Mouse (Mus musculus) urinary bladder, adult 18-20 months (tissue): Measurements from ENCODE around the gene Cacna1c.
"Not testable (repeated sequence)": the region's sequence is repeated elsewhere in the genome, so short reads cannot be mapped to it uniquely, and the experiment has no call there.

Experiments
- DNase-seq, 2 experiments: peaks; one replicate each; pipeline ENCODE4 v3.0.0; 2022; ENCODE audit warnings: low spot score in 2 of 2, mixed read lengths in 2 of 2

The Cacna1c gene

DNA sequence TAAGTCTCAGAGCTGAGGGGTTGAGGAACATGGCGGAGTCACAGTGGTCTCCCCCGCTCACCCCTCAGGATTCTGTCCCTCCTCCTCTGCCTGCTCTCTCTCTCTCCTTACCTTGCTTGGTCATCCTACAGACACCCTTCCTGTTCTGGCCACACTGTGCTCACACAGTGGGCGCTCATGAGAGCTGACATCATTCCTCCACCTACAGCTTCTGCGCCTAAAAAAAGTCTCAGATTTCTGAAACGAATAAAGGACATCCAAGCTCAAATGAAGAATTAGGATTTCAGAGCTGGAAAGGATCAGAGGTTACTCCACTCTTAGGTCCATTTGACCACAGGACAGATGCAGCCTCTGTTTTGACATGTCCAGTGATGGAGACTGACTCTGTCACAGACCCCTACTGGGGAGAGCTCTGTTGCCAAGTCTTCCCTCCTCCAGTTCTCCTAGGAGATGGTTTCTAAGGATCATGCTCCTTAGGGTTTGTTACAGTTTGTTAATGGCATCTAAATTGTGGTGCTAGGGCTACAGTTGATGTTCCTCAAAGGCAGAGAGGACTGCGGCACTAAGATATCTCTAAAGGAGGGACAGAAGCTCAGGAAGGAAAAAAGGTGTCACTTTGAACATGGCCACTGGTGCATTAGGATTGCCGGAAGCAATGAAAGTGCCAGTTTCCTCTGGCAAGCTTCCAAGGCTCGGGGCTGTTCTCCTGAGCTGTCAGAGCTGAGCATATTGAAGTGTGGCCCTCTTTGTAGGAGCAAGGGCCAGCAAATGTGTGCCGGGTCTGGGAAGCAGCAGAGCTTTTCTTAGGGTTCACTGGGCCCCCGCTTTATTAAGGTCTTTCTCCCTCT, 601.2 kb downstream of the Cacna1c start:
- no peak for DNase-seq

DNA sequence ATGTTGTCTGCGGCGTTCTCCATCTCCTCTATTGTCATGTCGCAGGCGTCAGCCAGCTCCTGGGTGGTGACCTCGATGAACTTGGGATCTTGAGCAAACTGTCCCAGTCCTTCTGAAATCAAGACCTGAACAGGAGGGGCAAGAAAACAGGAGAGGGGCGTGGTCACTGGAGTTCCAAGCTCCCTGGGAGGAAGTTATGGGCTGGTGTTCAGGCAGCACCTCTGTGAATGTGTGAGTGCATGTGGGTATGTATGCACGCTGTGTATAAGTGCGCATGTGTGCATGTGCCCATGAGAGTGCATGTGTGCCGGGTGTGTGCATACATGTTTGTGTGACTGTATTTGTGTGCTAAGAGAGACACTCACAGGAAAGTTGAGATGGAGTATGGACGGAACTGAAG, 602.1 kb downstream of the Cacna1c start:
- no peak for DNase-seq

GRCm38 (mm10) chr6:118593377-118594061, 602.7 kb downstream of the Cacna1c start:
- peak; percentile 18 to 52 for DNase-seq

DNA sequence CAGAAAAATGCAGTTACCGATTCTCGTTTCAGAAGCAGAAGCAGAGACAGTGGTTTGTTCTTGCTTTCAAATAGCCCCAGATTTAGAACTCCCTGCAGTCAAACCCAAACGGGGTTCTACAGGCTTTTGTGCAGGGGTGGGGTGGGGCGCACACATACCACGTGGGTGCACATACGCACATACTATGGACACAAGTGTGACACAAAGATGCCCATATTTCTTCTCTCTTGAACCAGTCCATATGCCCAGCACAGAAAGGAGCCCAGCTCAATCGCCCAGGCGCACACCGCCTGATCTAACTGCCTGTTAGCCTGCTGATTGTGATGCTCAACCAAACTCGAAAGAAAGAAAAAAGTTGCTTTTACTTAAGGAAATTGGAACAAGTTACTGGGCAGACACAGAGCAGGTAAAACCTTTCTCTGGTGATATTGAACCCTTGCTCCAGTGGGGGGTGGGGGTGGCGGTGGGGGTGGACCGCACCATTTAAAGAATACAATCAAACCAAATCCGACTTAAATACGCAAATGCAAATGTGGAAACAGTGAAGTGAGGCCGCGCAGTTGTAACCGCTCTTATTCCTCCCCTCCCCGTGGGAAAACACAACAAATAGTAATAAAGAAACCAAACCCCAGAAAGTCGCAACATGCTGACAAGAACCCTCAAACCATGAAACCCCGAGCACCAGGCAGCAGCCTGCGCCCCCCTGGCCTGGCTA, 603.4 kb downstream of the Cacna1c start:
- DNase-seq, result peak in 1 of 2 experiments; percentile 10

DNA sequence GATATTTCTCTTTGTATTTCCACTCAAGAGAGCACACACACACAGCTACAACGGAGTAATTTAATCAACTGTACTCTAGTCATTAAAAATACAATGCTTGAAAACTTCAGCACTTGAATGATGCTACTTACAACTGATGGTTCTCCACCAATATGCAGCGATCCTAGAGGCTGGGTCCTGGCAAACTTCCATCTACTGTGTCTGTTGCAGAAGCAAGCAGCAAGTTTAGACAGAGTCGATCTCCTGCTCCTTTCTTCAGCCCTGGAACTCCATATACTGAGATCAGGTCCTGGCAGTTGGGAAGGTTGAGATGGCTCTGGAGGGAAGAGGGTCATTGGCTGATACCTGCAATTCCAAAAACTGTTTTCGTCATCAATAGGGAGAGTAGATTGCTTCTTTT, 617.5 kb downstream of the Cacna1c start:
- not testable (repeated sequence) for DNase-seq

DNA sequence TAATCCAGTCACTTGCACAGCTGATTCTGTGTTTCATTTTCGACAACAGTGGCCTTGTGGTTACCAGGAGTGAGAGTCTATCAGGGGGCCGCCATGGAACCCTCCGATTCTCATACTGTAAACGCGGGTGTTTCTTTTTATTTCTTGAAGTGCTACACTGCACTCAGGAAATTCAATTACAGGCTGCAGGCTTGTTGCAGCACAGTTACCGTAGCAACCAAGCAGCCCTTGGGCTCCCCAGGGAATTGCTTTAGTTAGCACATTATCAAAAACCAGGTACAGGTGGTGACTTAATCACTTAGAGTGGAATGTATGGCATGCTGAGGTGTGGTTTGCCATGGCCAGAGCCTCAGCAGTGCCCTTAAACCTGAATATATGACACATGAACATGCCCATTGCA, 621.9 kb downstream of the Cacna1c start:
- DNase-seq, result no peak

GRCm38 (mm10) chr6:118567816-118568215, 628.4 kb downstream of the Cacna1c start:
- DNase-seq, result no peak

DNA sequence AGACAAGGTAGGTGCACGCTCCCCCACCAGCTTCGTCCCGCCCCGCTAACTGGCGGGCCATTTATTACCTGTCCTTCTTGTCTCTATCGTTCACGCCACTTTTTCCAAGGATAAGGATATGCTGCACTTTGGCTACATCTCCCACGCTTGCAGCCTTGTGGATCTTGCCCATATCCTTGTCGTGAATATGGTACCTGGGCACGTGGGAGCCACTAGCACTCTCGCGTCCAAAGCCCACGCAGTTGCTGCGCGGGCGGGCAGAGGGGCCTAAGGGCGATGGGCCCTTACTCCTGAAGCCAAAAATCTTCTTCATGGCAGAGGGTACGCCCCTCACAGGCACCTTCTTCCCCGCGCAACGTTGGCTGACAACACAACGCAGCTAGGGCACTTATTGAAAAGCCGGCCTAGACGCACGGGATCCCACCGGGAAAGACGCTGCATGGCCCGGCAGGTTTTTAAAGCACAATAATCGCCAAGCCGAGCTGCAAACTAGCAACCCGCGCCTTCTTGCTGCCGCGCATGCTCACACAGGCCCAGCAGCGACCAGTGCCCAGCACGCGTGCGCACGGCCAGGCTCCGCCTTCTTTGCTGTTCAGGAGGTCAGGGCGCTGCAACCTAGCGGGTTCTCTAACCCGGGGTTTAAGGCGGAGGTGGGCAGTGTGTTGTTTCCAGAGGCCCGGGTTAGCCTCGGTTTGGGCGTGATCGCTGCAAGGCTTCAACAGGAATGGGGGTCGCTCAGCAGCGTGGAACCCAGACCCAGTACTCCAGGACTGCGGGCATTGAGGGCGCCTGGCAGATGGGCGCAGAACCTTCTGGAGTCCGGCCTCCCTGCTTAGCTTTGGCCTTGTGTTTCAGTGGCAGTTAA, 634.2 kb downstream of the Cacna1c start, which contains the start of gene Ankrd26:
Ankrd26 (minus strand) TSS at position 482 of the 865 bp plus-strand sequence.
- DNase-seq, result peak; percentile 91 to 92

- DNase-seq, result no peak
These were observed 635.0 kb downstream of the Cacna1c start for GRCm38 (mm10) chr6:118561225-118561624.

DNA sequence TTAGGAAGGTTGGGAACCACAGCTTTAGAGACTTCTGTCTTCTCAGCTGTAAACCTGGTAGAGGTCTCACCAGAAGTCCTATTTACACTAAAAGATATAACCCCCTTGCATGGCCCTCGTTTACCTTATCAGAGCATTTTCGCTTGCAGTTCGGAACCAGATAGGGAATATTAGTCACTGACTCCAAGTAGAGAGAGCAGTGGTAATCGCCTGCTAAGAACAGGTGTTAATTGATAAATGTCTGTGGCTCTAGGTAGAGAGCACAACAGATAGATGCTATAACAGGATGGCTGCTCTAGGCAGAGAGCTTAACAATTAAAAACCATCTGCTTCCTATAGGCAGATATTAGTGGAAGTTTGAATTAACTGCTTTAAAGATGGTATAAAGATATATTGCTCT, 657.6 kb downstream of the Cacna1c start:
- DNase-seq, result no peak
